Mouse (Mus musculus): Measurements from ENCODE around the gene Prkar1a. TPM values are rescaled to one million over a fixed set of nuclear protein-coding genes. Genes with fewer than 3 reads are reported as not detected.

The Prkar1a gene
- polyA plus RNA-seq, 1 experiment = 145 TPM

DNA sequence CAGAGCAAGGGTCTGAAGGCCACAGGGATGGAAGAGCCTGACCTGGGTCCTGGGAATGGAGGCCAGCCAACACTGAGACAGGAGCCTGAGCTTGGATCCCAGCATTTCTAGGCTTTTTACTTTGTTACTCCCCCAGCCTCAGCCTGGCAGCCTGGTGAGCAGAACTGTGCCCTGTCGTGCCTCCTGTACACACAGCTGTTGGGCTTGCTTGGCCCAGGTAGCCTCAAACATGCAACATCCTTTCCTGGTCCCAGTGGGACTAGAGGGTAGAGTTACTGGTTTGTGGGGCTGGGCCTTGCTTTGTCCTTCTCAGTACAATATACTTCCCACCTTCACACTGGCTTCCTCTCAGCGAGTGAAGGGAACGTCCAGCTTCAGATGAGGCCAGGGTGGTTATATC is 26.0 kb downstream of the Prkar1a start:
- peaks cover 6% of the 10 kb centered on the region for H3K4me1 ChIP-seq (replicated peaks; ENCODE audit: control insufficient read depth, insufficient read depth, low read length)
- H3K4me3 ChIP-seq (ENCODE audit: control insufficient read depth, insufficient read depth, low read length) = no peak overlapping the region
- H3K36me3 ChIP-seq (ENCODE audit: control insufficient read depth, insufficient read depth, low read length) = 0 out of 2 replicates have a peak, but pooled peaks cover 4% of the 10 kb centered on the region

DNA sequence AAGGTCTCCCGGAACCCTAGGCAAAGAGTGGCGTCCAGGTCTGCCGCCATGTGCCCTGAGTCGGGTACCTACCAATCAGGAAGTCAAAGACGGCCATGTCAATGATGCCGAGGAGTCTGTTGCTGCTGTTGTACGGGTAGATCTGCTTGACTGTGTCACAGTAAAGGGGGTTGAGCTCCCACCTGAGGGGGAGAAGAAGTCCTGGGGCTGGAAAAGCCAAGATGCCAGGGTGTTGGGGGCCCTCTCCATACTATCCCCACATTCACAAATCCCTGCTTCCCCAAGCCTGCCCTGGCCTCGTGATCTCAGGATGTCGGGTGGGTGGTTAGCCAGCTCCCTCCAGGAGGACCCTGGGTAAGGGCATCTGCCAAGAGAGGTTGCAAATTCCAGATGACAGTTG is 26.6 kb downstream of the Prkar1a start:
- DNase-seq = no peak
- WGBS = 96% methylated on average over 9 of the region's 9 CpGs
- Histone ChIP-seq H3K27me3 (ENCODE audit: control insufficient read depth, insufficient read depth, low read length) (no peaks in the 10 kb centered on the region), H3K36me3 (ENCODE audit: control insufficient read depth, insufficient read depth, low read length) (0 out of 2 replicates have a peak, but pooled peaks cover 1% of the 10 kb centered on the region), H3K4me1 (replicated peaks; ENCODE audit: control insufficient read depth, insufficient read depth, low read length) (peaks cover 3% of the 10 kb centered on the region; the same call in 1 of the 2 replicates), H3K4me3 (ENCODE audit: control insufficient read depth, insufficient read depth, low read length) (no peak overlapping the region), H3K27ac (ENCODE audit: control insufficient read depth, insufficient read depth, low read length) (no peak overlapping the region)
- no peak for TF ChIP-seq POLR2A (IDR thresholded peaks at IDR 0.05; ENCODE audit: control insufficient read depth, extremely low read depth, insufficient read depth, low read length, poor library complexity)
- TF ChIP-seq CTCF (IDR thresholded peaks at IDR 0.05; ENCODE audit: borderline replicate concordance, control insufficient read depth, extremely low read depth, insufficient read depth, low read length, poor library complexity) = no peak

More for the DNA sequence above, 26.0 kb downstream of the Prkar1a start:
- TF ChIP-seq POLR2A (IDR thresholded peaks at IDR 0.05; ENCODE audit: control insufficient read depth, extremely low read depth, insufficient read depth, low read length, poor library complexity) (no peak), CTCF (IDR thresholded peaks at IDR 0.05; ENCODE audit: borderline replicate concordance, control insufficient read depth, extremely low read depth, insufficient read depth, low read length, poor library complexity) (no peak)
- no peak for DNase-seq
- H3K27me3 ChIP-seq (ENCODE audit: control insufficient read depth, insufficient read depth, low read length) = no peaks in the 10 kb centered on the region
- H3K27ac ChIP-seq (ENCODE audit: control insufficient read depth, insufficient read depth, low read length) = no peak overlapping the region
- WGBS = 98% methylated on average over 3 of the region's 3 CpGs

DNA sequence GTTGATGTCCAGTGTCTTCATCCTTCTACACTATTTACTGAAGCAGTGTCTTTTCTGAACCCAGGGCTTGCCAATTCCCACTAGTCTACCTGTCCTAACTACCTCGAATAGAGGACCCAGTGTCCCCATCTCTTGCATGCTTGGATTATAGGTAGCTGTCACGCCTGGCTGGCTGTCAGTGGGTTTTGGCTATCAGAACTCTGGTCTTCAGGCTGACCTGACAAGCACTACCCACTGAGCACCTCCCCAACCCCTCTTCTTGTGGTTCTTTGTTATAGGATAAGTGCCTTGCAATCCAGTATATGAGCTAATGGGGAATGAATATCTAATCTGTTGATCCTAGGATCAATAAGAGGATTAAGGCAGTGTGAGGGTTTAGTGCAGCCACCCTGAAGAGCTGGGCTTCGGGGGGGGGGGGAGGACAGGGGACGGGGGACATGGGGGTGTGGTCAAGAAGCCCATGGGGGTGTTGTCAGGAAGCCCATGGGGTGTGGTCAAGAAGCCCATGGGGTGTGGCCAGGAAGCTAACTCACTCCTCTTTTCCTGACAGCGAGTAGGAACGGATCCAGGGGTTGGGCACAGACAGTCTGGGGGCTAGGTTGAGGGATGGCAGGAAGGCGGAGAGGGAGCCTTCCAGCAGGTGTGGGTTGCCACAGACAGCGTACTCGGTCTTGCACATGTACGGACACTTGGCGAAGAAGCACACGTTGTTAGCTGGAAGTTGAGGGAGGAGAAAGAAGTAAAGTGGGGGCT is 27.6 kb downstream of the Prkar1a start:
- Histone ChIP-seq H3K4me3 (ENCODE audit: control insufficient read depth, insufficient read depth, low read length) (no peak overlapping the region), H3K36me3 (ENCODE audit: control insufficient read depth, insufficient read depth, low read length) (no peaks in the 10 kb centered on the region), H3K27ac (ENCODE audit: control insufficient read depth, insufficient read depth, low read length) (no peak overlapping the region), H3K4me1 (replicated peaks; ENCODE audit: control insufficient read depth, insufficient read depth, low read length) (no peaks in the 10 kb centered on the region; the same call in 1 of the 2 replicates), H3K27me3 (ENCODE audit: control insufficient read depth, insufficient read depth, low read length) (no peaks in the 10 kb centered on the region)
- WGBS = 87% methylated on average over 12 of the region's 12 CpGs
- TF ChIP-seq CTCF (IDR thresholded peaks at IDR 0.05; ENCODE audit: borderline replicate concordance, control insufficient read depth, extremely low read depth, insufficient read depth, low read length, poor library complexity) (no peak), POLR2A (IDR thresholded peaks at IDR 0.05; ENCODE audit: control insufficient read depth, extremely low read depth, insufficient read depth, low read length, poor library complexity) (no peak)
- no peak for DNase-seq

DNA sequence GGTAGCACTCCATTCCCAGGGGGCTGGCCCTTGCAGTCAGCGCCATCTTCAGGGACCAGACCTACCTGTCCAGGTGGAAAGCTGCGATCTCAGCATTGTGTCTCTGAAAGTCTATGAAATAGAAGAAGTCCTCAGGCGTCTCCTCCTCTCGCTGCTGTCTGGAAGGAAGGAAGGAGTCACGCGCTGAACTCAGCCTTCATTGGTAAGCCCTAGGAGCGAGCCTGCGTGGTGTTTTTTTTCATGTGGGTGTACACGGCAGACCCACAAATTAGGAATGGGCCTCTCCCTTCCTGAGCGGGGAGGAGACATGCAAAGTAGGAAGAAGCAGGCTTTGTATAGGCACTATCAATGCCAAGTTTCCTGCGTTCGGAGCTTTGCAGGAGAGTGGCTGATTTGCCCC is 29.1 kb downstream of the Prkar1a start:
- WGBS = 50% methylated on average over 12 of the region's 12 CpGs
- no peak for DNase-seq

DNA sequence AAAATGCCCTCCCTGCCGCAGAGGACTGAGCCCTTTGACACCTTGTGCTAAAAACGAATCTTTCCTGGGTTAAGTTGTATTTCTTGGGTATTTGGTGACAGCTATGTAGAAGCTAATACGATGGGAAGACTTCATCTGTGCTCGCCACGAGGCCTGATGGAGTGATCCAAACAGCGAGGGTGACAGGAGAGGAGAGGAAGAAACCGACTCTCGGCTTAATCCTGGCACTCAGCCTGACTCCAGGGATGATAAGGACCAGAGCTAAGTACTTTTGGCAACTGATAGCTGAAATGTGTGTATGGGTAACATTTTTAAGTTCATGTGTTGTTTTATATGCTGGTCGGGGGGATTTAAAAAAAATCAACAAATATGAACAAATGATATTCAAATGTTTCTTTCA is 31.7 kb downstream of the Prkar1a start:
- 94% methylated on average over 9 of the region's 9 CpGs for WGBS
- no peak overlapping the region for H3K27ac ChIP-seq (ENCODE audit: control insufficient read depth, insufficient read depth, low read length)

More for the DNA sequence above, 29.1 kb downstream of the Prkar1a start:
- TF ChIP-seq CTCF (IDR thresholded peaks at IDR 0.05; ENCODE audit: borderline replicate concordance, control insufficient read depth, extremely low read depth, insufficient read depth, low read length, poor library complexity) = no peak
- TF ChIP-seq POLR2A (IDR thresholded peaks at IDR 0.05; ENCODE audit: control insufficient read depth, extremely low read depth, insufficient read depth, low read length, poor library complexity) = no peak
- H3K27me3 ChIP-seq (ENCODE audit: control insufficient read depth, insufficient read depth, low read length) = no peaks in the 10 kb centered on the region
- no peak overlapping the region for H3K4me3 ChIP-seq (ENCODE audit: control insufficient read depth, insufficient read depth, low read length)
- no peaks in the 10 kb centered on the region for H3K36me3 ChIP-seq (ENCODE audit: control insufficient read depth, insufficient read depth, low read length)
- H3K4me1 ChIP-seq (replicated peaks; ENCODE audit: control insufficient read depth, insufficient read depth, low read length) = no peaks in the 10 kb centered on the region
- no peak overlapping the region for H3K27ac ChIP-seq (ENCODE audit: control insufficient read depth, insufficient read depth, low read length)

DNA sequence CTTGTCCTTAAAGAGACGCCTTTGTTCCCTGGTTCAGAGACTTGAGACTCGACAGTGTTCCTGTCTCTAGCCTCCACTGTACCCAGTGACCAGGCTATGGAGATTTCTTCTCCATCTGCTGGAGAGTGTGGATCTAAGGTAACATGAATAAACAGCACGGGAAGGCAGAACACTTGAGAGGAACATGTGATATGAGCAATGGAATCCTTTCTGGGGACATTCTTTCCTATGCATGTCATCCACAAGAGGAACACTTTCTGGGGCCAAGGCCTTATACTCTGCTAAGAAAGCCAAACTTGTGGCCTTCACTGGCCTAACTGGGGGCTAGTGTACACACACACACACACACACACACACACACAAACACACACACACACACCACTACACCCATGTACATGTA is 32.4 kb downstream of the Prkar1a start:
- TF ChIP-seq POLR2A (IDR thresholded peaks at IDR 0.05; ENCODE audit: control insufficient read depth, extremely low read depth, insufficient read depth, low read length, poor library complexity) (no peak), CTCF (IDR thresholded peaks at IDR 0.05; ENCODE audit: borderline replicate concordance, control insufficient read depth, extremely low read depth, insufficient read depth, low read length, poor library complexity) (no peak)
- Histone ChIP-seq H3K36me3 (ENCODE audit: control insufficient read depth, insufficient read depth, low read length) (no peaks in the 10 kb centered on the region), H3K4me1 (replicated peaks; ENCODE audit: control insufficient read depth, insufficient read depth, low read length) (no peaks in the 10 kb centered on the region; the same call in 1 of the 2 replicates), H3K27ac (ENCODE audit: control insufficient read depth, insufficient read depth, low read length) (no peak overlapping the region), H3K4me3 (ENCODE audit: control insufficient read depth, insufficient read depth, low read length) (no peak overlapping the region), H3K27me3 (ENCODE audit: control insufficient read depth, insufficient read depth, low read length) (no peaks in the 10 kb centered on the region)
- 95% methylated on average over 3 of the region's 3 CpGs for WGBS
- DNase-seq = no peak

More for the DNA sequence above, 31.7 kb downstream of the Prkar1a start:
- H3K4me1 ChIP-seq (replicated peaks; ENCODE audit: control insufficient read depth, insufficient read depth, low read length) = no peaks in the 10 kb centered on the region
- TF ChIP-seq POLR2A (IDR thresholded peaks at IDR 0.05; ENCODE audit: control insufficient read depth, extremely low read depth, insufficient read depth, low read length, poor library complexity) (no peak), CTCF (IDR thresholded peaks at IDR 0.05; ENCODE audit: borderline replicate concordance, control insufficient read depth, extremely low read depth, insufficient read depth, low read length, poor library complexity) (no peak)
- H3K36me3 ChIP-seq (ENCODE audit: control insufficient read depth, insufficient read depth, low read length) = no peaks in the 10 kb centered on the region
- no peak overlapping the region for H3K4me3 ChIP-seq (ENCODE audit: control insufficient read depth, insufficient read depth, low read length)
- H3K27me3 ChIP-seq (ENCODE audit: control insufficient read depth, insufficient read depth, low read length) = no peaks in the 10 kb centered on the region
- DNase-seq = no peak

All from thymus, adult 2 months (tissue).